Mouse (Mus musculus): ENCODE measurements at regions not wholly inside any gene's neighbourhood (a gene's known extent, or its start where the extent isn't known, plus 50 kb on each side); places are given as distances from the start of the nearest gene placed in this dataset.

DNA sequence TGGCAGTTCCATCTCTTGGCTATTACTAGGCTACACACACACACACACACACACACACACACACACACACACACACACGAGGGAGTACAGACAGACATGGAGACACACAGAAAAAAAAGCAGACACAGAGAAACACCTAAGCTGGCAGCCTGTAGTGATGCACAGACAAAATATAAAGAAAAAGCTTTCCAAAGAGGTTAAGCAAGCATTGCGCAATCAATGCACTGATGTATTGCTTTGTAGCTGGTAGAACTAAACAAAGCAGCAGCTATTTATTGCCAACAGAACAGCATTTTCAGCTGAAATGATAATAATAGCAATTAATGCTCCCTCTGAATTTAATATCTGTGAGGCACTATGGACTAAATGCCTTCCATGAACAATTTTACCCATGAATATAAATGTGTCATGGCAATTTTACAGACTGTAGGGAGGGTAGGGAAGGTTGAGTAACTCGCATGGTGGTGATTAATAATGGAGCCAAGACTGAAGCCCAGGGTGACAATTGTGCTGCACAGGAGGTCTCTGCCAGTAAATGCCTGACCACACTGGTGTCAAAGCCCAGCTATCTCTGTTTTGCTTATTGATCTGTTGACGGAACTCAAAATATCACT lies 271.7 kb downstream of the Gm11361 start:
- CTCF ChIA-PET, result no interaction called here

DNA sequence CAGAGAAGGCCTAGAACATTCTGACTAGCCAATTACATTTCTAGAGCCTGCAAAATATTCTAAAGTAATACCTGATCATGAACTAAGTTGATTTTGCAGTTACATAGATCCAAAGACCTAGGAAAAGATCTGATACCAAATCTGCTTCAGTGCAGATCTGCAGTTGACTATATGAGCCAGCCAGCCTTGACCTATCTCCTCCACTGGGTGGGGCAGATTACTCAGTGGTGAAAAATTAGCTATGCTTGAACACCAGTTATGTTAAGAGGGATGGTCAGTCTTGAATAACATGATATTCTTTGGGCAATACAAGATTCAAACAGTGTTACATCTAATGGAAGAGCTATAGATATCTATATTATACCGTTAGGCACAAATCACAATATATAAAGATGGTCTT lies 269.0 kb downstream of the Gm11361 start:
- CTCF ChIA-PET, result no interaction called here

DNA sequence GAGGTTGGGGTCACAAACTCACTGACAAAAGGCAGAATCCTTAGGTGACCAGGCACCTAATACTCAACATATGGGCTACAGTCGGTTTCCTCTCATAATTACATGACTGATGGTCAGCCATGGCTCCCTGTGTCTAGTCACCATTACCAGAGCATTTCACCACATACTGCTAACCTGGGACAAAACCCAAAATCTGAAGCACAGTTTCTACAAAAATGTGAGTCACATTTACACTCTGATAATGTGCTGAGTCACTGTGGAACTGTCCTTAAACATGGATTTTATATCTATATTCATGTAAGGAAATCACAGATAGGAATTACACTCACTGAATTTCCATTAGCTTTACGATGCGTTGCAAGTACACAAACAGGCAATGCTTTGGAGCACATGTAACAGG lies 267.1 kb downstream of the Gm11361 start:
- CTCF ChIA-PET, result no interaction called here

DNA sequence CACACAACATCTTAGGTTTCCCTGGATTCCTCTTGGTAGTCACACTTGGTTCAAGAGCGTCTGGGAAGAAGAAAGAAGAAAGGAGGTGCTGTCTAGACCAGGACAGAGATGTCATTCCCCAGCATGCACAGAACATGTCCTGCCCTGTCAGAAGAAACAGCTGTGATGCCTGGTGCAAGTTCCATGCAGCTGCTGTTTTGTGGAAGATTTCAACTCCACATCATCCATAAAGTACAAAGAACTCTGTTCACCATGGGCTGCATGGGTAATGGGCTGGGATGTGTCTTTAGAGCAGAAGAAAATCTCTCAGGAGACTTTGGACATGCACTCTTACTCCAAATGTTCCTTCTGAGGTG lies 262.8 kb downstream of the Gm11361 start:
- CTCF ChIA-PET, result no interaction called here

DNA sequence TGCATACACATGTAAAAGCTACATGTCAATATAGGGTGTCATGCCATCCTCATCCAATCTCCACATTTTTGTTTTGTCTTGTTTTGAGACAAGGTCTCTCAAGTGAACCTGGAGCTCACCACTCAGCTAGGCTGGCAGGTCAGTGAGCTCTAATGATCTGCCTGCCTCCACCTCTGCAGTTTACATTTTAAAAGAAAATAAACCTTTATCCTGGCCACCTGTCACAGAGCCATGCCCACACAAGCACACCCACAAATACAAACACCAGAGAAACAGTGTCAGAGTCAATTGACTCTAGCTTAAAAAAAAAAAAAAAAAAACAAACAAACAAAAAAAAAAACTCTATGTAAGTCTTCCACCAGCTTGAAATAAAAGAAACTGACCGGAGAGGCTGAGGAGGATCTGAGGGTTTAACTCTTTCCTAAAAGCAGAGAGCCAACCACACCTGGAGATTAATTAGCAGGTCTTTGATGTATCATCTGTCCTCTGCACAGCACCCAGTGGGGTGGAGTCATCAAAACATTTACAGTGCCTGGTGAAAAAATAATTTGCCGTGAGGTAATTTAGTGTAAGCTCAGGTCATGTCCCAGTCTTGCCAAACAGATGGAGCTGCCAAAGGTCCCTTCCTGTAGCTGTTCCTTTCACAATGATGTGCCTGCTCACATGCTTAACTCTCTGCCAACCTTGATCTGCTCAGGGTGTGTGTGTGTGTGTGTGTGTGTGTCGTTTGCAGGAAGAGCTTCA lies 262.2 kb downstream of the Gm11361 start:
- CTCF ChIA-PET, result interaction anchor here (0.6 kb wide), 1 partner anchor 63 kb away, joined by 3 read pairs; no protein-coding TSS in a partner anchor

DNA sequence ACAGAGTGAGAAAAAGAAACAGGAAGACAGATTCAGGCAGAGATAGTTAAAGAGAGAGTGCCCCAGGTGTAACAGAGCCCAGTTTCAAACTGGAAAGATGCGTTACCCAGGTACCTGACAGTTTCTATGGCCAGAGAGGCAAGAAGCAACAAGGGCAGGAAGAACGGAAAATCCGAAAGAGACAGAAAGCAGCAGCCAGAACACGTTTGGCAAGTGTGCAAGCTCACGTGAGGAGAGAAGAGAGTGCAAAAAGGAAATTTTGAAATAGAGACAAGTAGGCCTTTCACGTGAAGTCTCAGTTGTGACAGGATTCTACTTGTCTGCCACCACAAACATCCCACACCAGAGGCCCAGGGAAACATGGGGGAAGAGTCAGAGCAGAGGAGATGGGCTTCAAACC lies 259.8 kb downstream of the Gm11361 start:
- CTCF ChIA-PET, result no interaction called here

DNA sequence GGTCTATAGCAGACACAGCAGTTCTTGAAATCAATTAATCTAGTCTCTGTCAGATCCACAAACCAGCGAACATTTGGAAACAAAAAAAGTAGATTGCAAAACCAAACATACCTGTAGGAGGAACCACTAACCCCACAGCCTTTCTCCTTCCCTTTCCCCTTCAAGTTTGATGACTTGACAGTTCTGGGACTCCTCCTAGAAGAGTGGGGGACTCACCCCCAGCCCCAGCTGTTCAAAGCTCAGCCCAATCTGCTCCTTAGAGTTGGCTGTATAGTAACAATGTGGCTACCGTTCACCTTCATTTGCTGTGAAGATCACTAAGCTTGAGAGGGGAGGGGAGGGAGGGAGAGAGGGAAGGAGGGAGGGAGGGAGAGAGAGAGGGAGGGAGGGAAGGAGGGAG lies 259.3 kb downstream of the Gm11361 start:
- CTCF ChIA-PET, result no interaction called here

DNA sequence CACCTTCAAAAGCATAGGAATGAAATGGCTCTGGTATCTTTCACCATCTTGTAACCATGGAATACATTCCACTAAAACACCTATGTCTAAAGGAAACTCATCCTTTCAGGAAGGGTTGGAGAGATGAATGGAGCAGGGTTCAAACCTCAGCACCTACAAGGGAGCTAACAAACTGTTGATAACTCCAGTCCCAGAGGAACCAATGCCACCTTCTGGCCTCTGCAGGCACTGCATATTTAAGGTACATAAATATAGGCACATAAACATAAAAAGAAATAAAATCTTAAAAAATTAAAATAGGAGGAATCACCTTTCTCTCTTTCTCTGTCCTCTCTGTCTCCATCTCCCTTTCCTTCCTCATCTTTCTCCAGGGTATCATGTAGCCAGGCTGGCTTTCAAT lies 256.9 kb downstream of the Gm11361 start:
- CTCF ChIA-PET, result no interaction called here

DNA sequence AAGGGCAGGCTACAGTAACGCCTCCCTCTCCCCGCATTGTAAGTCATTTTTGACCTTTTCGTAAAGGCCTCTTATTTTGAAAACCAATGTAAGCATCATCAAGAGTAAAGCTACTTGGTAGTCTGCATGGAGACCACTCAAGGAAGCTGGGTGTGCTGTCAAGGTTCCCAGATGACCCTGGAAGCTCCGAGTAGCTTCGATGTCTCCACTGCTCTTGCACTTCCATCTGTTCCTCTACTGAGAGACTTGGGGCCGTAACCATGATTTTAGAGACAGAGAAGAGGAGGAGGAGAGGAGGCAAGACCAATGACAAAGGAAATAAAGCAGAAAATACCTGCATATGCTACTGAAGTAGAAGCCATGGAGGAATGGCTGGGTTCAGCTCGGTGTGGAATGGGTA lies 256.0 kb downstream of the Gm11361 start:
- CTCF ChIA-PET, result interaction anchor here (0.6 kb wide), 1 partner anchor 1152 kb away, joined by 12 read pairs; no protein-coding TSS in a partner anchor

DNA sequence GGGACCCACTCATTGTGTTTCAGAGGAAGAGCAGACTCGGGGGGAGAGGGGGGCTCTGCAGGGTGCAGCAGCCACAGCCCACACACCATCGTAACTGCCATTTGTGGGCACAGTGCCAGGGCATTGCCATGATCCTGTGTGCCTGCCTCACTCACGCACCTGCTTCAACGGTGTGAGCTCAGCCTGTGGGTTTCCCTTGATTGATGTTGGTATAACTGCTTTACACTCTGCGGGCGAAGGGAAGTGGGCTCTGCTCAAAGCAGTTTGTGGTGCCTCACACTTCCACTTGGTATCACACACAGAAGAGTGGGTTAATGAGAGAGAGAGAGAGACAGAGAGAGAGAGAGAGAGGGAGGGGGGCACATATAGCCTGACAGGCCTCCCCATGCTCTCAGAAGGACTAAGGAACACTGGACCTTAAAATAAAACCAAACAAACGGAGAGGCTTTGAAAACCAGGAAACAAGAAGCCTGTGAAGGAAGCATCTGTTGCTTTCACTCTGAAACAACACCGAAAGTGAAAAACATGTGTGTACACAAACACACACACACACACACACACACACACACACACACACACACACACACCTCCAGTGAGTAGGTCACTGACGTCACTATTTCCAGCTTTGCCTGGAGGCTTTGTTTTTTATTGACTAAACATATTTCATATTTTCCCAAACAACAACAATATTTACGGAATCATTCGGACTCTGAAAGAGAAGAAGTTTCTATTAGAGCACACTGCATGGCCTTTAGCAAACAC lies 255.4 kb downstream of the Gm11361 start:
- CTCF ChIA-PET, result interaction anchor here (0.6 kb wide), 1 partner anchor 1152 kb away, joined by 12 read pairs; no protein-coding TSS in a partner anchor

DNA sequence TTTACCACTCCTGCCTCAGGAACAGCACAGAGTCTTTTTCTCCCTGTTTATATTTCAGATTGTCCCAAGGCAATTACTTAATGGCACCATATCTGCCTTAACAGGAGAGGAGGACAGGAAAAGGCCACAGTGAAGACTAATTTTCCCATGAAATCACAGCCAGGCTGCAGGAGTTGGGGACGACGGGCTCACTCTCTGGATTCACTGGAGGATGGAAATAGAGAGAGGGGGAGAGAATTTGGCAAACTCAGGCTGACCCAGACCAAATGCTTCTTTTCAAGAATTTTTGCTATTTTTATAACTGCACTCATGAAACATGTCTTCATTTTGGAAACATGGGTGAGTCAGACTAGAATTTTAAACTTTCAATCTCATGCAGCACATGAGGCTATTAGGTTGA lies 250.9 kb downstream of the Gm11361 start:
- CTCF ChIA-PET, result interaction anchor here (1.0 kb wide), 1 partner anchor 45 kb away, joined by 7 read pairs; no protein-coding TSS in a partner anchor

DNA sequence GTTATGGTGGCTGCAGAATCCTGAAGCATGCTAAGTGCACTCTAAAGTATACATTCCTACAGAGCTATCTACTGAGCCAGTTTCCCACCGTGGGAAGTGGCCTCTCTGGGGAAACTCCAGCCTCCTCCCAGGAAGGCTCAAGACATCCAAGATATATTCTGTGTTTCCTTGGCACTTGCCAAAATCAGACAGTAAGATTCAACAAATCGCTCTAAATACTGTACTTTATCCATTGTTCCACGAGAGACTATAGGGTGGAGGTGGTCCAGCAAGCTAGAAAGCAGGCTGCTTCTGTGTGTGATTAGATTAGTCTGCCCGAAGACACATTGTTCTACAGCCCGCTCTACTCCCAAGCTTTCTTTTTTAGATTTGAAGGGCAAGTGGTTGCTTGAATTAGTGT lies 250.5 kb downstream of the Gm11361 start:
- CTCF ChIA-PET, result interaction anchor here (1.0 kb wide), 1 partner anchor 46 kb away, joined by 7 read pairs; no protein-coding TSS in a partner anchor

DNA sequence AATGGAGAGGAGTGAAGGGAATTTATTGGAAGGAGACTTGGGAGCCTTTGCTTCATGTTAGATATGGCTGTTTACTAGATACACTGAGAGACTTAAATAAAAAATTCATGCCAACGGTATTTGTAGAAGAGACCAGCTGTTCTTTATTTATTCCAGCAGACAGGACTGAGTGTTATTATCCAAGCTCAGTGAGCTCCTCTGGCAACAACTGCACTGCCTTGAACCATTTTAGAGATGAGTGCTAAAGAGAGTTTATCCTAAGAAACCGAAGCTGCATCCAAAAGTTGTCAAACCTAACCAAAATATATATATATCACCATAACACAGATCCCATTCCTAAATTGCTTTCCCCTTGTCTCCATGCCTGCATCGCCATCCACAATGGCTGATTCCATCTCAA lies 247.0 kb downstream of the Gm11361 start:
- CTCF ChIA-PET, result no interaction called here

DNA sequence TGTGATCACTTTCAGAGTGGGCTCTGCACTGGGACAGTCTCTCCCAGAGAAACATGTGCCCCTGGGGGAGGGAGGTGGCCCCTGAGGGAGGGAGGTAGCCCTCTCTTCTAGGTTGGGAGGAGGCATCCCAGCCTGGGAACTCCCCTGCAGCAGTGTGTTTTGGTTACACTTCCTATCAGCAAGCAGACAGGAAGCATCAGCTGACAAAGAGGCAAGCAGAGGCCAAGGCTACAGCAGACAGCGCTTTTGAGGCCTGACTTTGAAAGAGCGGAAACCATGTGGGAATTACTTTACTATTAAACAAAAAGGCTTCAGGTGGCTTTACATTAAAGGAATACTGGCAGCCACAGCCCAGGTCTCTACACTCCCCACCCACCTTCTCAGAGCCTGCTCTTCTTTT lies 244.8 kb downstream of the Gm11361 start:
- CTCF ChIA-PET, result no interaction called here

DNA sequence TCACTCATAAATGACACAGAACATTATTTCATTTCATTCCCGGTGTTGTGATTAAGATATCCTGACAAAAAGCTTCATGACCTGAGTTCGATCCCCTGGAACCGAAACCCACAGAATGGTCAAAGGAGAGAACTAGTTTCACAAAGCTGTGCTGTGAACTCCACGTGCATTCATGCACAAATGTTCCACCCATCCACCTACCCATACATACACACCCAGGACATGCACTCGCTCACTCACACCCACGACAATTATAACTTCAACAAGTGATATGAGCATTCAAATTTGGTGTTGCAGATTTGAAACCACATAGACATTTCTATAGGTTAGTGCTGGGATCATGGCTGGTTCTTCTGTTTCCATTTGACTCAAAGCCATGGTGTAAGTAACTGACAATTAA lies 243.4 kb downstream of the Gm11361 start:
- CTCF ChIA-PET, result no interaction called here

DNA sequence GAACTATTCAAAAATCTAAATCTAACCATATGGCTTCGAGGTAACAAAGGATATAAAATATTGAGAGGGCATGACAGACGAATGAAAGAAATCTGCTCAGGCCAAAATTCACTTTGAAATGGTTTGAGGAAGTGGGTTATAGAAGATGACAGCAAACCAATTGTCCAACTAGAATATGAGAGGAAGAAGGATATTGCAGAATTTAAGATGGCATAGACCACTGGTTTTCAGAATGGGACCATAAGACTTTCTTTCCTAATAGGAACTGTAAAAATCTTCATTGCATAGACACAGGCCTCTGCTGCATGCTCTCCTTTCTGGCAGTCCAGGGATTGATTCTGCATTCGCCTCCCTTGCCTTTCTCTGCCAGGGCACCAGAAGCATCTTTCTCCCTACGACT lies 240.2 kb downstream of the Gm11361 start:
- CTCF ChIA-PET, result no interaction called here

DNA sequence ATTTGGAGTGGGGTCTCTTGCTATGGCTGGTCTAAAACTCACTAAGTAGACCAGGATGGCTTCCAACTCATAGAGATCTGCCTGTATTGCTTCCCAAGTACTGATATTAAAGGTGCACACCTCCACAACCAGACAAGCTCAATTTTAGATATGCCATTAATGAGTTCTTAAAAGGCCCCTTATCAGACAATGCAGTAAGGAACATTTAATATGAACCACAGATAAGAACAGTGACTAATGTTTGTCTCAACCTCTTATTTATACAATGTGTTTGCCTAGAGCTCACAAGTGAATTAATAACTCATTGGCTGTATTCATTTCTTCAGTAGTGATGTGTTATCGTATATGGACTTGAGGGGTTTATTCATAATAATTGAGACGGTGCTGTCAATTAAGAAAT lies 234.7 kb downstream of the Gm11361 start:
- CTCF ChIA-PET, result no interaction called here

DNA sequence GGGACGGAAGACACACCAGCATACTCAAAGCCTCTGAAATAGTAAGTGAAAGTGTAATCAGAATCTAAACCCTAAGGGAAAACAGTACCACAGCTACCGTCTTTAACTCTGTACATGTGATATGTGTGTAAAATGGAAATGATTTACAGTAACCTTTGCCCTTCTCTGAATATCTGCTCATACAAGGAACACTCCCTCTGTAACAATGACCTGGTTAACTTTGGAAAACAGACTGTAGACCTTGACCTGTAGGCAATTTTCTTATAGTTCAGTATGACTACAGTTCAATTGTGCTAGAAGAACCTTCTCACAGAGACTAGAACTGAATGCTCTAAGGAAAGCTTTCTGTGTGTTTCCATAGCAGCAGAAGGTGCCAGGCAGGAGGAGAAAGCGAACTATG lies 226.4 kb downstream of the Gm11361 start:
- CTCF ChIA-PET, result no interaction called here

DNA sequence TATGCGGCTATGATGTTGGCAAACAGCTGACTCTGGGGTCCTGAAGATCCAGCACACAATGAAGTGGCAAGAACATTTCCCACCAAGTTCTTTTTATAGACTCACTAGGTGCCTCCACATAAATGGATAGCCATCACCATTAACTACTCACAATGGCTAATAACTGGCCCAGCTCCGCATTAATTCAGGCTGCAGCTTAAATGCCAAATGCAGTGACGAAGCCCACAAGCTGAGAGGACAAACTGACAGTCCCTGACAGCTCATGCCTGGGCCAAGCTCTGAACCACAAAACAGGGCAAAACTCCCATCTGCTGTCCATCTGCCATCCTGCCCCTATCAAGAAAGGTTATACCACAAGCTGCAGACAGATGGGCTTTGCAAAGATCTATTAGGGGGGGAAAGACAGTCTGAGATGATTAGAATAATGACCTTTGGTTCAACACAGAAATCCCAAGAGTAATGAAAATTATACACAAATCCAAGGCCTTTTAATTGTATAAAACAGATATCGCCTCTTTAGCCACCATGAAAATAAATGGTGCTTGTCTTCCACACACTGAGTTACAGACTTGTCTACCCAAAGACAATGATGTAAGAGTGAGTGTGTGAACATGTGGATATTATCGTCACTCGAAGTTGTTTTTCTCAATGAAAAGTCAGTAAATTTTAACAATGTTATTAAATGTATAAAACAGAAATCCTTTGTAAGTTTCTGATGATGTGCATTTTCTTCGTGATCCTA lies 224.1 kb downstream of the Gm11361 start:
- CTCF ChIA-PET, result no interaction called here

DNA sequence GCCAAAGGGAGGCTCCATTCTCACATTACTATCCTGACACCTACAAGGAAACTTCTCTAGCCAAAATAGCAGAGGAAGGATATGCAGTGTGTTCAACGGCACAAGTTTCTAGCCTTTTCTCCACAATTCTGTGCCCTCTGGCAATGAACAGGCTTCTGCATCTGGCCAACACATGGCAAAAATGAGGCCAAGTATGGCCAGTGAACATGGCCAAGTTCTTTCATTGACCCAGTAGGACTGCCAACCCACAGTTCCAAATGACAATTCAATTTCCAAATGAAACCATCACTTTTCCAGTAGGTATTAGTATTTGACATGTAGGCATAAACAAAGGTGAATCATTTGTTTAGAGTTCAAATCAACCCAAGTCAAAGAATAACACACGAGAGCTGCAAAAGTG lies 208.8 kb downstream of the Gm11361 start:
- CTCF ChIA-PET, result no interaction called here

DNA sequence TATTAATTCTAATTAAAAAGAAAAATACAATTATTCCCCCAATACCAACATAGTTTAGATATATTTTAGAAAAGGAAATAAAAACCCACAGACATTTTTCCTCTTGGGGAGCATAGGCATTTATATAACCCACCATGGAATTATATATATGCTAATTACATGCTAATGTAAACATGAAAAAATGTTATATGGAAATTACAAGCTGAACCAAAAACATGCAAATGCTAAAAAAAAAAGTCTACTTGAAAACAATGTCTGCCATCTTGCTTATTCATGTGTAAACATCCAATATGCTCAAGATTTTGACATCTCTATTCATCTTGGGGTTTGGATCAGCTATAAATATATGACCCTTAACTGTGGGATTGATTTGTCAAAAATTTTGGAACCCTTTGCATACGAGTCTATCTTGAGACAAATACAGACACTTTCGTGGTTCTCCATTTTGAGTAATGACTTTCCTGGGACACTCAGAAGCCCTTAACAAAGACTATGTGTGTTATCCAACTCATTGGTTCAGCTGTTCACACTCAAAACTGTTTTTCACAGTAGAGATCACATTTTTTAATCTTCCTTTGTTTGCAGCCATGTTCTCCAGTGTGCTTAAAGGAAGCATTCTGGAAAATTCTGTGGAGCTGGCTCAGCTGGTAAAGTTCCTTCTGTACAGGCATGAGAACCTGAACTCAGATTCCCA lies 208.0 kb downstream of the Gm11361 start:
- CTCF ChIA-PET, result no interaction called here

DNA sequence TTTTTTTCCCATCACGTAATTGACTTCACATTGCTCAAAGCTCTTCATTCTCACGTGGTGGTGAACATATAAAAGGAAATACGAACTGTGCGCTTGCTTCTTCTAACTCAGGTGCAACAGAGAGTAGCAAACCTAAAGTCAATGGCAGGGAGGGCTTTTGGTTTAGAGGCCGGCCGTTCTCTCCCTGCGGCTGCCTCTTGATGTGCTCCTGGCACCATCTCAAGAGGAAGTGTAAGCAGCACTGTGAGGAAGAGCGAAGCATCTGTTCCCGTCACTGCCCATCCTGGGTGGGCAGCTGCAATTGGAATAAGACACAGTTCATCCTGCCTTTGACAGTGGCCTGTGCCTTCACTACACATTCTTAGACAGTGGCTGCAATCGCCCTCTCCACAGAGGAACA lies 204.0 kb downstream of the Gm11361 start:
- CTCF ChIA-PET, result no interaction called here

Measured in spleen, embryonic (tissue).